Mouse (Mus musculus): ENCODE results near the gene Gm5478.
"Not testable (repeated sequence)": the region's sequence is repeated elsewhere in the genome, so short reads cannot be mapped to it uniquely, and the experiment has no call there.

Gm5478 gene

DNA sequence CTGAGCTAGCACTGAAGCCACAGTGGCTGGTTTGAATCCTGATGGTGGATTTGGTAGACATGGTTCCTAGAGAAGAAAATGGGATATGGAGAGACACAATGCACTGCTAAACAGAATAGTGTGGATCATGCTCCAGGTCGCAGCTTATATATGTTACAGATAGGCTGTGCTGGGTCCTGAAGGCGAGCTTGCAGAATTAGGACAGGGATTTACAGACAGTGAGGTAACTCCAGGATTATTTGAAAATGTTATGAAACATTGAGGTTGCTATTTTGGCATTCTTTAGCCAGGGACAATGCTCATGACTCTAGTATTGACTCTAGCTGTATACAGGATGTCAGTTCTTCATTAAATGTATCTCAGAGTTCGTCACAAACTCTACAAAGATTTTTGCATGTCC lies at the start of gene Gm5478:
Gene Gm5478 (minus strand): TSS at position 101 of the 400 bp plus-strand sequence.
- DNase-seq (ENCODE audit: low read depth), result no peak

DNA sequence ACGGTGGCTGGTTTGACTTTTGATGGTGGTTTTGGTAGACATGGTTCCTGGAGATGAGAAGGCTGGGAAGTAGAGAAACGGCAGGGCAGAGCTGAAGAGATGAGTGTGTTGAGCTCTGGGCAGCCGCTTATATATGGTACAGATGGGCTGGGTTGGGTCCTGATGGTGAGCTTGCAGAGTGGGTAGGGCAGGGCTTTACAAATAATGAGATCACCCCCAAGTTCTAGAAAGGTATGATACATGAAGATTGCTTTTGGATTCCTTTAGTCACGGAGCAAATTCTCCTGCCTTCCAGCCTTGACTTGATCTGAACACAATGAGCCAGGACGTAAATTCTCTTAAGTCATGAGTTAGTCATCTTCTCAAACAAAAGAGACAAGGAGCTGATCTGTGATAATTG lies 47.0 kb upstream of the Gm5478 start, which contains the start of gene Krt6a:
Gene Krt6a (minus strand): TSS at position 101 of the 400 bp plus-strand sequence.
- no peak for DNase-seq (ENCODE audit: low read depth)

DNA sequence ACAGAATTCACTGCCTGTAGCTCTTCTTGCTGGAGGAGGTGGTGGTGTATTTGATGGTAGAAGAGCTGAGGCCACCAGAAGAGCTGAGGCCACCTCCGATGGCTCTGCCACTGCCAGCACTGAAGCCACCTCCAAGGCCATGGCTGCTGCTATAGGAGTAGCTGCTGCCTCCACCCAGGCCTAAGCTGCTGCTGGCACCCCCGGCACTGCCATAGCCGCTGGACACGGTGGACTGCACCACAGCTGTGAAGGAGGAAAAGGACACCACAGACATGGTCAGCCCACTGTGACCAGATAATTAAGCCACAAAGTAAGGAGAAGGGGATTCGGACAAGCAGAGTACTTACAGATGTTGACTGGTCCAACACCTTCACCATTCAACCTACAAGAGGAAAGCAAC lies 43.3 kb upstream of the Gm5478 start:
- not testable (repeated sequence) for DNase-seq (ENCODE audit: low read depth)

DNA sequence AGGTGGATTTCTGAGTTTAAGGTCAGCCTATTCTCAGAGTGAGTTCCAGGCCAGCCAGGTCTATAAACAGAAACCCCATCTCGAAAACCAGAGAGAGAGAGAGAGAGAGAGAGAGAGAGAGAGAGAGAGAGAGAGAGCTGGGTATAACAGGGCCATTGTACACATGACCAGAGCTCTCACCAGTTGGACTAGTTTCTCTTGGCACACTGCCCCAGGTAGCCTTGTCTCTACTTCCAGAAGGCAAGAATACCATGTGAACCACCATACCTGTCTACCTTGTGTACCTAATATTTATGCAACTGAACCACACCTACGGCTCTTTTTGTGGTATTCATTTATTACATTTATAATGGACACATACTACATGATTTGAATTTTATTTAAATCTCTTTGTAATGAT lies 41.0 kb upstream of the Gm5478 start:
- no peak for DNase-seq (ENCODE audit: low read depth)

DNA sequence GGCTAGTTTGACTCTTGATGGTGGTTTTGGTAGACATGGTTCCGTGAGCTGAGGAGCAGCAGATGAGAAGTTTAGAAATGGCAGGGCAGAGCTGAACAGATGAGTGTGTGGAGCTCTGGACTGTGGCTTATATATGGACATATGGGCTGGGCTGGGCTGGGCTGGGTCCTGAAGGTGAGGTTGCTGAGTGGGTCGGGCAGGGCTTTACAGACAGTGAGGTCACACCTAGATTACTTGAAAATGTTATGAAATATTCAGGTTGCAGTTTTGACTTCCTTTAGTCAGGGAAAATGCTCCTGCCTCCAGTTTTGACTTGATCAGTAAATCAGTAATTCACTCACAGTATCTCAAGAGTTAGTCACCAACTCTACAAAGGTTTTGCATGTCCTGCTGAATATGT lies 33.0 kb upstream of the Gm5478 start, which contains the start of gene Krt6b:
Gene Krt6b (minus strand): TSS at position 101 of the 400 bp plus-strand sequence.
- DNase-seq (ENCODE audit: low read depth), result no peak

DNA sequence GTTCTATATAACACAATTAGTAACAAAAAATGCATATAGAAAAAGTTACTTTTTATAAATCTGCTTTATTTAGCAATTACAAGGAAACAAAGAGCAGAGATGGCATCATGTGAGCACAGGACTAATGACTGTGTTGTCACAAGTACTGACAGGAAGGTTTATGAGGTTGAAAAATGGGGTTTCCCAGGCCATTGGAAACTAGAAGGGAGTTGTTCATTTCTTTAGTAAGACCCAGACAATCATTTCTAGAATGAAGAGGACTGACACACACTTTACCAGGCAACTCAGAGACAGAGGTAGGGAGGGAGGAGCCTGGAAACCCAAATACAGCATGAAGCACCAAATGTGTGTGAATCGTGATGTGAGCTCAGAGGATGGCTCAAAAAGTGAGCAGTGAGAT lies 28.8 kb upstream of the Gm5478 start:
- DNase-seq (ENCODE audit: low read depth), result no peak

DNA sequence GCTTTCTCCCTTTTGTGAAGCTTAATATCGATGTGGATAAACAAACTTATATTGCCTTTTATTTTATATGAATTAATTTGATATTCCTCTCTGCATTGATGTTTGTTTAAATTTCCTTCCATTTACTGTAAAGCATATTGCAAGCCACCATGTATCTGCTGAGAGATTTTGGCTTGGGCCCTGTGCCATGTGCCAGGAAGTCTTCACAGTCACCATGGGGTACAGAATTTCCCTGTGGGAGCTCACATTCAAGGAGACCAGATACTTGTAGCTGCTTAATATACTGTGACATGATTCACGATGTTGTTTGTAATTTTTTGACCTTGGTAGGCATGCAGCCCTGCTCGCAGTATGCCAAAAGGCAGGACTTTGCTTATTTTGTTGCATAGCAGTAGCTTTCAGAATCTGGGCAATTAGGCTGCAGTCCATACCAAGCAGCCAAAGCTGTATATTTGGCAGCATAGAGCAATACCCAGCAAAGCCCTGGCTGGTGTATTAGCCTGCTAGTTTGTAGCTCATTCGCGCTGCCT lies 5.6 kb upstream of the Gm5478 start:
- no peak for DNase-seq (ENCODE audit: low read depth)

DNA sequence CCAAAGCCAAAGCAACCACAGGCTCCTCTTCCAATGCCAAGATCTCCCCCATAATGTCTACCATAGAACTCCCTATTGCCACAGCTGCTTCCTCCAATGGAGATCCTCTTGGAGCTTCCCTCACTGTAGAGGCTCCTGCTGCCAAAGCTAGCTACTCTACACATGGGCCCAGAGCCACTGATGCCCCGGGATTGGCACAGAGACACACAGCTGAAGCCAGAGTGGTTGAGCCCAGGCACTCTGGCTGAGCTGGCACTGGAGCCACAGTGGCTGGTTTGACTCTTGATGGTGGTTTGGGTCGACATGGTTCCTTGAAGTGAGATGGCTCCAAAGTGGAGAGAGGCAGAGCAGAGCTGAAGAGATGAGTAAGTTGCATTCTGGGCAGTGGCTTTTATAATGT lies 19.3 kb downstream of the Gm5478 start, which contains the start of gene Gm5414:
Gene Gm5414 (minus strand): TSS at position 305 of the 400 bp plus-strand sequence.
- no peak for DNase-seq (ENCODE audit: low read depth)

DNA sequence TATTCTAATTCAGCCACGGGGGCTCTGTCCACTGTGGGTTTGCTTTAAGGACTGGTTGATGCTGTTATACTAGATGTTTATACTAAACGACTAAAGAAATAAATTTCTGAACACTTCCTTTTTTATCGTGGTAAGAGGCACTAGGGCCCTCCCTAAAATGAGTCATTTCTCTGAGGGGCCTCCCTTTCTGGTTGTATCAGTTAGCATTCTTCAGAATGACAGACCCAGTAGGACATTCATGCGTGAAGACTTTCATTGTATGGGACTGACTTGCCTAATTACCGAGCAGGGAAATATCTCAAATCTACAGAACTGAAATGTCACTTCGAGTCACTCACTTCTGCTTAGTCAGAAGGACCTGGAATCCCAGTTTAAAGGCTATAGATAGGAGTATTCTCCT lies 48.1 kb downstream of the Gm5478 start:
- no peak for DNase-seq (ENCODE audit: low read depth)
